Mouse (Mus musculus) heart, embryonic 16.5 days (tissue): ENCODE results near the gene 0610037L13Rik. TPM values are rescaled to one million over a fixed set of nuclear protein-coding genes. Genes with fewer than 3 reads are reported as not detected.

Experiments
- ATAC-seq: fragments of 200-750 bp; cut with Nextera tagmentation; replicated peaks from 2 replicates; pipeline ENCODE4 v1.8.0; 2017; ENCODE audit warnings: moderate number of reproducible peaks; ENCODE audit not compliant: insufficient read depth, low FRiP score; ENCODE audit errors: extremely low read depth
- H3K27ac ChIP-seq: fragments of 300-500 bp; sonication (generic); 2 replicates; pipeline ENCODE4 v1.5.1; 2014; ENCODE audit warnings: mild to moderate bottlenecking, low read length, control low read depth, moderate library complexity
- H3K27me3 ChIP-seq: fragments of 300-500 bp; sonication (generic); 2 replicates; pipeline ENCODE4 v1.6.1; 2014; ENCODE audit warnings: low read length, mixed read lengths; ENCODE audit not compliant: control insufficient read depth, insufficient read depth
- H3K36me3 ChIP-seq: fragments of 300-500 bp; sonication (generic); 2 replicates; pipeline ENCODE4 v1.6.1; 2014; ENCODE audit not compliant: control insufficient read depth, insufficient read depth
- H3K4me1 ChIP-seq: fragments of 300-500 bp; sonication (generic); 2 replicates; pipeline ENCODE4 v1.6.1; 2014; ENCODE audit warnings: low read length, mixed read lengths; ENCODE audit not compliant: control insufficient read depth, insufficient read depth
- H3K4me2 ChIP-seq: fragments of 300-500 bp; sonication (generic); 2 replicates; pipeline ENCODE4 v1.6.1; 2014; ENCODE audit warnings: low read depth, mild to moderate bottlenecking, control low read depth, low read length
- H3K4me3 ChIP-seq: fragments of 300-500 bp; sonication (generic); 2 replicates; pipeline ENCODE4 v1.5.1; 2014; ENCODE audit warnings: mild to moderate bottlenecking, control low read depth, low read length
- H3K9ac ChIP-seq: fragments of 300-500 bp; sonication (generic); 2 replicates; pipeline ENCODE4 v1.6.1; 2014; ENCODE audit warnings: low read length, control low read depth
- H3K9me3 ChIP-seq: fragments of 300-500 bp; sonication (generic); replicated peaks from 2 replicates; pipeline ENCODE4 v1.6.1; 2016; ENCODE audit warnings: low read length; ENCODE audit not compliant: control insufficient read depth
- WGBS: fragments of 180-500 bp; shearing (Covaris S2); extraction: QIAGEN DNeasy Blood & Tissue Kit; methylation state at CpG from one replicate; pipeline ENCODE4 v1.1.7; 2014; 5-methylcytosine and 5-hydroxymethylcytosine counted together
- polyA plus RNA-seq: library from polyadenylated mRNA; unstranded; fragments of >200 nt; fragmentation: Nextera tagmentation; extraction: Ambion mirVana; gene quantifications from 2 replicates; pipeline ENCODE4 v1.2.1, GENCODE M21; 2015

Gene 0610037L13Rik
- 95.2 and 99.1 TPM in 2 replicates for polyA plus RNA-seq

DNA sequence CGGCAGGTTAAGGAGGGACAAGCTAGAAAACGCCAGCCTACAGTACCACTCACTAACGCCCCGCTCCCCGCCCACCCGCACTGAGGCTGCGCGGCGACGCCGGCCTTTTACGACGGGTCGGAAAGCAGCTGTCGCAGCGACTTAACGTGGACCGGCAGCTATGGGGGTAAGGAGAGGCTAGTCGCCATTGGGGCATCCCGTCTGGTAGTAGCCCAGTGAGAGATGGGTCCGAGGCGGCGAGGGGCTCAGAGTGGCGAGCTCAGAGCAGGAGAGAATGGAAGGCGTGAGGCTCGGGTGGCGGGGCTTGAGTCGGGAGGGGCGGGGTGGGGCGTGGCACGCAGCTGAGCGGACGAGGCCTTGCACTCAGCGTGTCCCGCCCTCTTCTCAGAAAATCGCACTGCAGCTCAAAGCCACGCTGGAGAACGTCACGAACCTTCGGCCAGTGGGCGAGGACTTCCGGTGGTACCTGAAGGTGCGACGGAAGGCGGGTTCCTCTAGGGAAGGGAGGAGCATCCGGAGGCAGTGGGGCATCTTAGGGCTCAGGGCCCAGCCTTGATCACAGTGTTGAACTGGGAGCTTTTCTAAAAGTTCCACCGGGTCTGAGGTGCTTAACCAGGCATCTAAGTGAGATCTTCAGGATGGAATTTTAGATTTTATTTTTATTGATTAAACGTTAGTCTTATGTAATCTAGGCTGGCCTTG lies at the start of gene 0610037L13Rik:
Gene 0610037L13Rik (plus strand): TSS at position 83 of the 702 bp plus-strand sequence.
- H3K4me3 ChIP-seq: peak within 1 kb of the TSS; percentile 68
- peaks cover 37% of the 10 kb centered on the region for H3K36me3 ChIP-seq
- H3K9ac ChIP-seq: peak within 1 kb of the TSS; percentile 83
- no peaks in the 10 kb centered on the region for H3K27me3 ChIP-seq
- H3K4me2 ChIP-seq: peak within 1 kb of the TSS; percentile 97
- peaks cover 11% of the 10 kb centered on the region for H3K4me1 ChIP-seq
- no peaks in the 10 kb centered on the region for H3K9me3 ChIP-seq
- ATAC-seq: peak; percentile 92
- H3K27ac ChIP-seq: peak within 1 kb of the TSS; percentile 83
- WGBS: under 1% methylated on average over 46 of the region's 48 CpGs

- peaks cover 31% of the 10 kb centered on the region for H3K27me3 ChIP-seq
- no peak overlapping the region for H3K27ac ChIP-seq
- no peak overlapping the region for H3K9ac ChIP-seq
- peaks cover 4% of the 10 kb centered on the region; the same call in 1 of the 2 replicates for H3K4me1 ChIP-seq
- no peaks in the 10 kb centered on the region for H3K36me3 ChIP-seq
- ATAC-seq: no peak
- H3K9me3 ChIP-seq: no peaks in the 10 kb centered on the region
- H3K4me3 ChIP-seq: no peak overlapping the region
- 80% methylated on average over 8 of the region's 8 CpGs for WGBS
- no peak overlapping the region for H3K4me2 ChIP-seq
Measured at GRCm38 (mm10) chr4:107843687-107844086, 45.9 kb upstream of the 0610037L13Rik start.

- Histone ChIP-seq H3K4me3 (no peak overlapping the region), H3K27me3 (peaks cover 31% of the 10 kb centered on the region), H3K9ac (no peak overlapping the region), H3K4me2 (no peak overlapping the region), H3K27ac (no peak overlapping the region), H3K9me3 (no peaks in the 10 kb centered on the region), H3K4me1 (peaks cover 4% of the 10 kb centered on the region; the same call in 1 of the 2 replicates), H3K36me3 (no peaks in the 10 kb centered on the region)
- WGBS: 3% methylated on average over 10 of the region's 10 CpGs
- ATAC-seq: no peak; the same call in 1 of the 2 replicates
Measured at GRCm38 (mm10) chr4:107844971-107845370, 44.6 kb upstream of the 0610037L13Rik start.

DNA sequence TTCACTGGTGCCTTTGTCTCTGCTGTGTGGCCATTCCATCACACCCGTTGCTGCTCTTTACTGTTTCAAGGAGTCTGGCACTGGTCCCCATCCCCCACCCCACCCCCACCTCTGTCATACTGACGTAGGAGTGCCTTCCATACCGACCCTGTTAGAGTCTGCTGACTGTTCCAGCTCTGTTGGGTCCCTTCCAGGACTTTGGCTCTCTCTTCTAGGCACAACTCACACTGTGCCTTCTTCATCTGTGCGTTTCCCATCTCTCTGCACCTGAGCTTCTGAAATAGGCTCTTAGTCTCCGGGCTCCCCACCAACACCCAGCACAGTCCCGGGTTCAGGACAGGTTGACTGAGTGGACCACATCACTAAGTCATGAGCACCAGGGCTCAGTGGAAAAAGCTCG lies 42.8 kb upstream of the 0610037L13Rik start:
- H3K27me3 ChIP-seq: peaks cover 31% of the 10 kb centered on the region

GRCm38 (mm10) chr4:107848546-107848945 lies 41.1 kb upstream of the 0610037L13Rik start:
- ATAC-seq: no peak
- Histone ChIP-seq H3K27me3 (peaks cover 29% of the 10 kb centered on the region), H3K9ac (no peak overlapping the region), H3K4me2 (no peak overlapping the region), H3K36me3 (no peaks in the 10 kb centered on the region), H3K9me3 (no peaks in the 10 kb centered on the region), H3K4me1 (peaks cover 4% of the 10 kb centered on the region; the same call in 1 of the 2 replicates), H3K27ac (no peak overlapping the region), H3K4me3 (no peak overlapping the region)
- 74% methylated on average over 5 of the region's 5 CpGs for WGBS

More for the DNA sequence above, 42.8 kb upstream of the 0610037L13Rik start:
- no peak for ATAC-seq
- H3K4me3 ChIP-seq: peak overlapping the region; percentile 47; the same call in 1 of the 2 replicates
- no peaks in the 10 kb centered on the region for H3K9me3 ChIP-seq
- H3K36me3 ChIP-seq: no peaks in the 10 kb centered on the region
- 60% methylated on average over 7 of the region's 7 CpGs for WGBS
- no peak overlapping the region for H3K4me2 ChIP-seq
- peaks cover 4% of the 10 kb centered on the region; the same call in 1 of the 2 replicates for H3K4me1 ChIP-seq
- no peak overlapping the region for H3K27ac ChIP-seq
- no peak overlapping the region for H3K9ac ChIP-seq

DNA sequence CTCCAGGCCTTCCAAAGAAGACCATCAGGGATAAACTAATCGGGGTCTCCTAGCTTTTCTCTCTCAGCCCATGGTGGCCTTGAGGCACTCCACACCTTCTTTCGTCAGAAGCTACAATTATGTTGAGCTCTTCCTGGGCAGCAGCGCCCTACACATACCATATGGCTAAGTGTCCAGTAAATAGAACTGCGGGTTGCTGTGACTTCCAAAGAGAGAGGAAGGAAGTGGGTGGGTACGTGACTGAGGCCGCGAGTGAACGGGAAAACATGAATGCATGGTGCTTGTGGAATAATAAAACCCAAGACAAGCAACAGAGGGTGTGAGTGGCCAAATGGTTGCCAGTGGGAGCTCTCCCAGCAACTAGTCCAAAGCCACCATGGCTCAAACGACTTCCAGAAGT lies 40.0 kb upstream of the 0610037L13Rik start:
- WGBS: 76% methylated on average over 9 of the region's 9 CpGs
- peaks cover 26% of the 10 kb centered on the region for H3K27me3 ChIP-seq
- no peak overlapping the region for H3K4me2 ChIP-seq
- H3K4me1 ChIP-seq: peaks cover 4% of the 10 kb centered on the region; the same call in 1 of the 2 replicates
- no peak for ATAC-seq
- H3K4me3 ChIP-seq: no peak overlapping the region
- H3K9me3 ChIP-seq: no peaks in the 10 kb centered on the region
- no peak overlapping the region for H3K27ac ChIP-seq
- H3K36me3 ChIP-seq: no peaks in the 10 kb centered on the region
- H3K9ac ChIP-seq: no peak overlapping the region

- Histone ChIP-seq H3K27me3 (peaks cover 25% of the 10 kb centered on the region), H3K9me3 (no peaks in the 10 kb centered on the region), H3K4me2 (no peak overlapping the region), H3K9ac (no peak overlapping the region), H3K36me3 (no peaks in the 10 kb centered on the region), H3K4me3 (no peak overlapping the region), H3K27ac (no peak overlapping the region), H3K4me1 (peaks cover 4% of the 10 kb centered on the region; the same call in 1 of the 2 replicates)
- ATAC-seq: no peak
- 87% methylated on average over 8 of the region's 8 CpGs for WGBS
Measured at GRCm38 (mm10) chr4:107850091-107850490, 39.5 kb upstream of the 0610037L13Rik start.

GRCm38 (mm10) chr4:107853333-107853732 lies 36.3 kb upstream of the 0610037L13Rik start:
- H3K36me3 ChIP-seq: no peaks in the 10 kb centered on the region
- no peak for ATAC-seq
- H3K9me3 ChIP-seq: no peaks in the 10 kb centered on the region
- H3K27me3 ChIP-seq: no peaks in the 10 kb centered on the region
- no peak overlapping the region for H3K4me3 ChIP-seq
- H3K27ac ChIP-seq: no peak overlapping the region
- no peaks in the 10 kb centered on the region for H3K4me1 ChIP-seq
- H3K4me2 ChIP-seq: no peak overlapping the region
- H3K9ac ChIP-seq: no peak overlapping the region
- 86% methylated on average over 8 of the region's 8 CpGs for WGBS

GRCm38 (mm10) chr4:107853836-107854235 lies 35.8 kb upstream of the 0610037L13Rik start:
- H3K4me1 ChIP-seq: no peaks in the 10 kb centered on the region
- no peaks in the 10 kb centered on the region for H3K36me3 ChIP-seq
- H3K27ac ChIP-seq: no peak overlapping the region
- no peak overlapping the region for H3K4me2 ChIP-seq
- no peaks in the 10 kb centered on the region for H3K9me3 ChIP-seq
- H3K9ac ChIP-seq: no peak overlapping the region
- no peak overlapping the region for H3K4me3 ChIP-seq
- no peaks in the 10 kb centered on the region for H3K27me3 ChIP-seq
- no peak for ATAC-seq
- 87% methylated on average over 7 of the region's 7 CpGs for WGBS
